Mouse (Mus musculus) E14TG2a.4 (cell line): ENCODE data around the gene Ralgapa1.
A peak's percentile ranks its signal among the peaks of the same experiment; 100 is the strongest.
"Not testable (repeated sequence)": the region's sequence is repeated elsewhere in the genome, so short reads cannot be mapped to it uniquely, and the experiment has no call there.

ENCODE experiments used
- CTCF ChIP-seq: conservative IDR thresholded peaks from 2 replicates; pipeline ENCODE4 v1.5.1; 2014; ENCODE audit warnings: low read length
- NANOG ChIP-seq: IDR thresholded peaks from 2 replicates; pipeline ENCODE4 v1.6.1; 2014; ENCODE audit warnings: borderline replicate concordance, low read length, mixed read lengths

- peak; percentile 19; the same call in 1 of the 2 replicates for TF ChIP-seq CTCF
- TF ChIP-seq NANOG, result not testable (repeated sequence)
Measured at GRCm38 (mm10) chr12:55794485-55794884, 26.5 kb downstream of the Ralgapa1 start.
